Mouse (Mus musculus): ENCODE results near the gene Mecr. TPM values are rescaled to one million over a fixed set of nuclear protein-coding genes. Genes with fewer than 3 reads are reported as not detected.

The Mecr gene
- polyA plus RNA-seq, 1 experiment from 2014 or later = 49.7 TPM

DNA sequence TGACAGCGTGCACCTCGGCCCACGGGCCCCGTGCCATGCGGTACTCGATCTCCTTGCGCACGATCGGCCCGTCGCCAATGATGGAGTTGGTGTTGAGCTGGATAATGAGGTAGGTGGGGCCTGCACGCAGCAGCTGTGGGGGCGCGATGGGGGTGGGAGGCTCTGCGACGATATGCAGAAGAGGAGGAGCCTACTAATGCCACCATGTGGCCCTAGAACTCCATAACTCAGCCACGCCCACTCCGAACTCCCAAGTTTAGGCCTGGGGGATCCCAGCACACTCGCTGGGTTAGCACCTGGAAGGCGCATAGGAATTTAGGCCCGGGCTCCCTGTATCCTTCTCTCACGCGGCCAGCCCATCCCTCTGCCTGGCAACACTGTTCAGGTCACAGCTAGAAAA, 24.3 kb upstream of the Mecr start:
- H3K36me3 ChIP-seq = no peaks in the 10 kb centered on the region; the same call in 1 of the 2 replicates
- no peak overlapping the region for H3K4me2 ChIP-seq (replicated peaks)
- 64% methylated on average over 23 of the region's 23 CpGs for WGBS
- H3K4me3 ChIP-seq (replicated peaks) = no peak overlapping the region
- H3K9me3 ChIP-seq (replicated peaks) = no peaks in the 10 kb centered on the region
- no peak overlapping the region for H3K9ac ChIP-seq
- ATAC-seq (ENCODE audit: insufficient number of reproducible peaks, low FRiP score, low TSS enrichment, low read depth) = no peak
- H3K27ac ChIP-seq (replicated peaks) = no peak overlapping the region
- H3K27me3 ChIP-seq = no peaks in the 10 kb centered on the region
- peaks cover 13% of the 10 kb centered on the region for H3K4me1 ChIP-seq

DNA sequence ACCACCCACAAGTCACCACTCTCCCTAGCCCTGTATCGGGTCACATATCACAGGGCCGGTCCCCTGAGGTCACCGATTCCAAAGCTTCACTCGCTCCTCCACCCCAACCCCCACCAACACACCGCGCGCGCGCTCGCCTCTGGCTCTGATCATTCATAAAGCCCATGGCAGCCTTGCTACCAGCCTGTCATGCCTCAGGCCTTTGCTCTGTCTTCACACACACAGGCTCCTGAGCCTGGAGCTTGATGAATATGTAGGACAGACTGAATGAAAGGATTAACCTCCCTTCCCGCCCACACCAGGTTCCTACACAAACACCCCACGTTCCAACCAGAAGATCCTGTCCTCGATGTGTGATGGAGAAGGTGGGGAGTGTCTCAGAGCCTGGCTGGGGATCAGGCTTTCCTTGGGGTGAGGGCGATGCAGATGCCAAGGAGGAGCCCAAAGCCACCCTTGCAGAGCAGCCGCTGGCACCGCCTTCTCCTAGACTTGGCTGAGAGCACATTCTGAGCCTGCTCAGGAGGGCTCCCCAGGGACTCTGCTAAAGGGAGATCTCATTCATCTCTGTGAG, 22.0 kb upstream of the Mecr start:
- no peak overlapping the region for H3K4me3 ChIP-seq (replicated peaks)
- WGBS = 34% methylated on average over 16 of the region's 16 CpGs
- H3K4me2 ChIP-seq (replicated peaks) = no peak overlapping the region
- no peak overlapping the region for H3K27ac ChIP-seq (replicated peaks)
- ATAC-seq (ENCODE audit: insufficient number of reproducible peaks, low FRiP score, low TSS enrichment, low read depth) = 0 out of 2 replicates have a peak, but pooled peaks have one; percentile 45
- H3K9me3 ChIP-seq (replicated peaks) = no peaks in the 10 kb centered on the region
- H3K9ac ChIP-seq = no peak overlapping the region
- H3K36me3 ChIP-seq = no peaks in the 10 kb centered on the region; the same call in 1 of the 2 replicates
- H3K27me3 ChIP-seq = no peaks in the 10 kb centered on the region
- peaks cover 24% of the 10 kb centered on the region for H3K4me1 ChIP-seq

DNA sequence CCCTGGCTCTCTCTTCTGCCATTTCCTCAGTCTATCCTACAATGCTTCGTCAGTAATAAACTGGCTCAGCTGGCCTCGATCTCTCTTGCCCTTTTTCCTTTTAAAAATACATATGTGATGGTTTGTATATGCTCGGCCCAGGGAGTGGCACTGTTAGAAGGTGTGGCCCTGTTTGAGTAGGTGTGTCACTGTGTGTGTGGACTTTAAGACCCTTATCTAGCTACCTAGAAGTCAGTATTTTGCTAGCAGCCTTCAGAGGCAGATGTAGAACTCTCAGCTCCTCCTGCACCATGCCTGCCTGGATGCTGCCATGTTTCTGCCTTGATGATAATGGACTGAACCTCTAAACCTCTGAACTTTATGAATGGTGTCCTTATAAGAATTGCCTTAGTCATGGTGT, 20.7 kb upstream of the Mecr start:
- WGBS = 84% methylated on average over 3 of the region's 3 CpGs

DNA sequence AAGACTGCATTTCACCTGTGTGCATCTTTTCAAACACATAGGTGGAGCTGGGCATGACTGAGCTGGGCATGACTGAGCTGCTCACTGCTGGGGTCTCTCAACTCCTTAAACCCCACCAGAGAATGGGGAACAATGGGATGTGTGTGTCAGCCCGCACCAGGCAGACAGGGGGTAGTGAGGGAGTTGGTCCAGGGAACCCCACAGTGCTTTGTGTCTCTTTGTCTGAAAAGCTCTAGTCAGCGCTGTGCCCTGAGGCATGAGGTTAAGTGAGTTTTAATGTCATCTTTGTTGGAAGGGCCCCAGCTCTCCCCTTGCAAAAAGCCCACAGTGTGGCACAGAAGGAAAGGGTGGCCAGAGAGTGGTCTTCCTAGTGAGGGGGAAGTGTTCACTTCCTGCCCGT, 18.3 kb upstream of the Mecr start:
- no peaks in the 10 kb centered on the region for H3K9me3 ChIP-seq (replicated peaks)
- H3K4me1 ChIP-seq = peaks cover 46% of the 10 kb centered on the region
- no peaks in the 10 kb centered on the region; the same call in 1 of the 2 replicates for H3K36me3 ChIP-seq
- H3K4me3 ChIP-seq (replicated peaks) = no peak overlapping the region
- H3K27ac ChIP-seq (replicated peaks) = peak overlapping the region; percentile 63
- WGBS = 27% methylated on average over 3 of the region's 3 CpGs
- no peak overlapping the region for H3K4me2 ChIP-seq (replicated peaks)
- no peak overlapping the region for H3K9ac ChIP-seq
- ATAC-seq (ENCODE audit: insufficient number of reproducible peaks, low FRiP score, low TSS enrichment, low read depth) = no peak
- H3K27me3 ChIP-seq = no peaks in the 10 kb centered on the region

More for the DNA sequence above, 20.7 kb upstream of the Mecr start:
- Histone ChIP-seq H3K36me3 (no peaks in the 10 kb centered on the region; the same call in 1 of the 2 replicates), H3K27ac (replicated peaks) (no peak overlapping the region), H3K27me3 (no peaks in the 10 kb centered on the region), H3K9me3 (replicated peaks) (no peaks in the 10 kb centered on the region), H3K9ac (no peak overlapping the region), H3K4me3 (replicated peaks) (no peak overlapping the region), H3K4me1 (peaks cover 38% of the 10 kb centered on the region), H3K4me2 (replicated peaks) (no peak overlapping the region)
- no peak for ATAC-seq (ENCODE audit: insufficient number of reproducible peaks, low FRiP score, low TSS enrichment, low read depth)

DNA sequence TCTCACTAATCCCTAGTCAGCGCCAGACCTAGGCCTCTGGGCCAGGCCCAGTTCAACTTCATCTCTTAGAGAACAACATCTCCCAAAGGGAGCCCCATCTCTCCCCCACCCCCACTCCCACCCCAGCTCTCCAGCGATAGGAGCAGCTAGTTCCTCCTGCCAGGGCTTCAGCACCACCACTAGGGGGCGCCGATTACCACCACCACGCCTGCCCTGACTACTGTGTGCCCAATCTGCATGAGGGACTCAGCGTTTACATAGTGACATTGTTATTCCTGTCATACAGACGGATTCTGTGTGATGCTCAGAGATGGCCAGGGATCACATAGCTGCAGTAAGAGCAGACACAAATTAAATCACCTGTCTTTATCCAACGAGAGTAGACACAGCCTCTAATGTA, 17.4 kb upstream of the Mecr start:
- H3K27me3 ChIP-seq = no peaks in the 10 kb centered on the region
- no peaks in the 10 kb centered on the region for H3K9me3 ChIP-seq (replicated peaks)
- H3K4me2 ChIP-seq (replicated peaks) = no peak overlapping the region
- 35% methylated on average over 8 of the region's 8 CpGs for WGBS
- H3K36me3 ChIP-seq = no peaks in the 10 kb centered on the region; the same call in 1 of the 2 replicates
- ATAC-seq (ENCODE audit: insufficient number of reproducible peaks, low FRiP score, low TSS enrichment, low read depth) = no peak
- peak overlapping the region; percentile 76; the same call in 1 of the 2 replicates for H3K27ac ChIP-seq (replicated peaks)
- no peak overlapping the region for H3K9ac ChIP-seq
- H3K4me3 ChIP-seq (replicated peaks) = no peak overlapping the region
- H3K4me1 ChIP-seq = peaks cover 50% of the 10 kb centered on the region

DNA sequence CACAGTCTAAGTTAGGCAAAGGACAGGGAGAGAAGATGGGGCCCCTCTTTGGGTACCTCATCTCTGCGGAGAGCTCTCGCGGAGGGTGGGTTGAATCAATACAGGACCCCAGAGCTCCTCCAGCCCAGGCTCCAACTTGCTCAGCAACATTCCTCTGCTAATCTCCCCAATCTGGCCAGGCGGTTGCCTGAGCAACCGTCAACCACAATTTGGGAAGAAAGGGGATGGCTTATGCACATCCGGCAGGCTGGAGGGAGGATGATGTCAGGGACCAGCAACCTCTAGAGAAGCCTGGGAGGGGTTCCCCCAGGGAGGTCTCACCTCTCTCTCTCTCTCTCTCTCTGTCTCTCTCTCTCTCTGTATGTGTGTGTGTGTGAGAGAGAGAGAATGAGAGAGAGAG, 16.4 kb upstream of the Mecr start:
- Histone ChIP-seq H3K4me1 (peaks cover 49% of the 10 kb centered on the region), H3K27me3 (no peaks in the 10 kb centered on the region), H3K36me3 (no peaks in the 10 kb centered on the region; the same call in 1 of the 2 replicates), H3K9ac (no peak overlapping the region), H3K27ac (replicated peaks) (peak overlapping the region; percentile 76), H3K9me3 (replicated peaks) (no peaks in the 10 kb centered on the region), H3K4me3 (replicated peaks) (no peak overlapping the region), H3K4me2 (replicated peaks) (peak overlapping the region; percentile 31)
- ATAC-seq (ENCODE audit: insufficient number of reproducible peaks, low FRiP score, low TSS enrichment, low read depth) = peak; percentile 73
- WGBS = 5% methylated on average over 6 of the region's 6 CpGs

DNA sequence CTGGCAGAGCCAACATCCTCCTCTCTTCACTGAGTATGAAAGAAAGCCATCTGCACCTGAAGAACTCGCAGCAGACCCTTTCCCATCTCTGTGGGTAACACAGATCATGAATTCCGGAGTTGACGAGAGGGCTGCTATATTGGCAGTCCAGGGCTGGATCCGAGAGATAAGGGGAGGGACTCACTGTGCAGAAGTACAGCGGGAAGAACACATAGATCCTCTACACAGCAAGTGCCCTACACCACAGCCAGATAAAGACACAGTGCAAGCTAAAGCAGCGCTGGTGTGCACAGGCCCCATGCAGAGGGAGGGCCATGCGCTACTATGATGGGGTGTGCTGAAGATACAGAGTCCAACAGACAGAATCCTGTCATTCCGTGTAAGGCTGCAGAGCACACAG, 14.1 kb upstream of the Mecr start:
- H3K27me3 ChIP-seq = no peaks in the 10 kb centered on the region
- H3K27ac ChIP-seq (replicated peaks) = no peak overlapping the region
- H3K4me2 ChIP-seq (replicated peaks) = no peak overlapping the region
- H3K9me3 ChIP-seq (replicated peaks) = no peaks in the 10 kb centered on the region
- H3K36me3 ChIP-seq = no peaks in the 10 kb centered on the region
- H3K9ac ChIP-seq = no peak overlapping the region
- peaks cover 51% of the 10 kb centered on the region for H3K4me1 ChIP-seq
- H3K4me3 ChIP-seq (replicated peaks) = no peak overlapping the region
- no peak for ATAC-seq (ENCODE audit: insufficient number of reproducible peaks, low FRiP score, low TSS enrichment, low read depth)
- WGBS = 74% methylated on average over 8 of the region's 8 CpGs

DNA sequence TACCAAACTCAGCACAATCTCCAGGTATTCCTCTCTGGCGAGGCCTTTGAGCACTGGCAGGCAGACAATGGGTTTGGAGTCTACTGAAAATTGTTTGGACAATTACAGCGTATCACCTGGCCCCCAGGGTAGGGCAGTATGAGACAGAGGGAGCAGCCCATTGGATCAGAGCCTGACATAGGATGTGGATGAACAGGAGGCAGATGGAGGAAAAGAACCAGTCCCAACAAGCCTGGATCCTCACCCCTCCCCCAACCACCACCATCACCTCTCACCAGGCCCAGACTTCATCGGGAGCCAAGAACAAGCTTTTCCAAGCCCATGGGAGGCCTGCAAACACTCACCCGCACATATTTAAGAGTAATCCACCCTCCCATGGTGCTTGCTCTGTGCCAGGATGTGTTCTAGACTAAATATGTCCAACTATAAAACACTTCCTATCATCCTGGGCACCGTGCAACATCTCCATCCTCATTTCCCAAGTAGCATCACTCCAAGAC, 11.7 kb upstream of the Mecr start:
- Histone ChIP-seq H3K9ac (no peak overlapping the region), H3K36me3 (no peaks in the 10 kb centered on the region), H3K27ac (replicated peaks) (no peak overlapping the region), H3K4me3 (replicated peaks) (no peak overlapping the region), H3K4me1 (peaks cover 58% of the 10 kb centered on the region), H3K4me2 (replicated peaks) (no peak overlapping the region), H3K9me3 (replicated peaks) (no peaks in the 10 kb centered on the region), H3K27me3 (peaks cover 9% of the 10 kb centered on the region)
- ATAC-seq (ENCODE audit: insufficient number of reproducible peaks, low FRiP score, low TSS enrichment, low read depth) = no peak
- 53% methylated on average over 5 of the region's 5 CpGs for WGBS

DNA sequence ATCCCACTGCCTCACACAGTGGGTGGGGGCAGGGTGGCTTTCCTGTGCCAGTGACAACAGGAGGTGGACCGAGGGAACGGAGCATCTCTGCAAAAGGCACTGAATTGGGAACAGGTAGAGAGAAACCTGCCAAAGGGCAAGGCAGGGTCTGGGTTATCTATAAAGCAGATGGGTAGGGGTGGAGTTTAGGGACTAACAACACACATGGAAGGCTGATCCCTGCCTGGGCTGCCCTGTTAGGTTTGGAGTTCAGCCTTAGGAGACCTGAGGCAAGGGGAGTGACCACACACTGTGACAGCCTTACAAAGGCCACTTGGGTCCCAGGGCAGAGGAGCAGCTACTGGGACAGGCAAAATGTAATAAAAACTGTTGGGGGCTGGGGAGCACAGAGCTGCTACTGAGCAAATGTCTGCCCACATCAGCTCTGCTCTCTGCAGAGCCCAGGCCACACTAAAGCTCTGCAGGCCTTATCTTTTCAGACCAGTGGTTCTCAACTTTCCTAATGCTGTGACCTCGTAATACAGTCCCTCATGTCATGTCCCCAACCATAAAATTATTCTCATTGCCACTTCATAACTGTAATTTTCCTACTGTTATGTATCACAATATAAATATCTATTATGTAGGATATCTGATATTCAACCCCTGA, 10.4 kb upstream of the Mecr start:
- Histone ChIP-seq H3K4me2 (replicated peaks) (no peak overlapping the region), H3K9me3 (replicated peaks) (no peaks in the 10 kb centered on the region), H3K9ac (no peak overlapping the region), H3K36me3 (no peaks in the 10 kb centered on the region), H3K27me3 (peaks cover 9% of the 10 kb centered on the region), H3K4me1 (peaks cover 56% of the 10 kb centered on the region), H3K4me3 (replicated peaks) (no peak overlapping the region), H3K27ac (replicated peaks) (no peak overlapping the region)
- no peak for ATAC-seq (ENCODE audit: insufficient number of reproducible peaks, low FRiP score, low TSS enrichment, low read depth)
- 65% methylated on average over 3 of the region's 3 CpGs for WGBS

DNA sequence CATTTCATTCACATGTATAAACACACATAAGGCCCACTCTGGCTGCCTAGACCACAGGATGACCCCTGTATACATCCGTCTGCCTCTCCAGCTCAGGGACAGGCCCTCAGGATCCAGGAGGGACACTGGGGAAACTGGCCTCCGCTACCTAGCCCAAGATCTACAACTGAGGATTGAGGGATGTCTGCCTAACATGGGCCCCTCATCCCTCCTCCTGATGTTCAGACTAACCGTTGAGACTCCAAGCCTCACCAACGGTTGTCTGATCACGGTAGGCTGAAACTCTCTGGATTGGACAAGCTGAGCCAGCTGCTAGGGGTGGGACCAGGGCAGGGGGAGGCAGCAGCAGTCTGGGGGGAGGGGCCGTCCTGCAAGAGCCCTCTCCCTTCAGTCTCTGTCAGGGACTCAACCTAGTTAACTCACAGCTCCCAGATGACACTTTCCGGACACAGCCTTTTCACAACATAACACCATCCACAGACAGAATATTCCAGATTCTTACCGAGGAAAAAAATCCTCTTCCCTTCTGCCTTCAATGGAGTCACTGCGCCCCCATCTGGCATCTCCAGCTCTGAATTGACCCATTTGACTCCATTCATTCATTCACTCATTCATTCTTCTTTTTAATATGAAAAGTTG, 9.2 kb upstream of the Mecr start:
- H3K4me2 ChIP-seq (replicated peaks) = no peak overlapping the region; the same call in 1 of the 2 replicates
- H3K4me3 ChIP-seq (replicated peaks) = no peak overlapping the region
- H3K36me3 ChIP-seq = no peaks in the 10 kb centered on the region
- H3K9me3 ChIP-seq (replicated peaks) = no peaks in the 10 kb centered on the region
- H3K4me1 ChIP-seq = peaks cover 60% of the 10 kb centered on the region
- WGBS = 19% methylated on average over 9 of the region's 9 CpGs
- H3K27me3 ChIP-seq = peaks cover 9% of the 10 kb centered on the region
- ATAC-seq (ENCODE audit: insufficient number of reproducible peaks, low FRiP score, low TSS enrichment, low read depth) = 0 out of 2 replicates have a peak, but pooled peaks have one; percentile 21
- H3K9ac ChIP-seq = no peak overlapping the region
- no peak overlapping the region for H3K27ac ChIP-seq (replicated peaks)

DNA sequence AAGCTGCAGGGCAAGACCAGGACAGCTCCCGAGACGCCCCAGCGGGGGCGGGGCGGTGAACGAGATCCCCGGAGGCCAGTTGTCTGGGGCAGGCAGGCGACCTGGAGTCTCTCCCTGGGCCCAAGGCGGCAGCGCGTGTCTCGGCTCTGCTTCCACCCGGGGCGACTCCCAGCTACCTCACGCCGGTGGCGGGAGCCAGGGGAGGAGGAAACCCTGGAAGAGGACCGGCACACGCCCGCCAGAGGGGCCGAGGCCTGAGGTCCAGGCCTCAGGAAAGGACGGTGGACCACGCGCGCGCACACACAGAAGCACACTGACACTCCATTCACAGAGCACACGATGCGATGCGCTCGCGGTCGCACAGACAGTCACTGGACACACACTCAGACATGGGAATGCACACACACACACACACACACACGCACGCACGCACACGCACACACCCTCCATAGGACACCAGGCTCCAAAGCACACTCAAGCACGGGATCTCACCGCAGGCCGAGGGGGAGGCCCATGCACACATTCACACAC, 6.9 kb upstream of the Mecr start:
- 0 out of 2 replicates have a peak overlapping the region, but pooled peaks have one; percentile 34 for H3K27ac ChIP-seq (replicated peaks)
- WGBS = 1% methylated on average over 39 of the region's 39 CpGs
- no peak for ATAC-seq (ENCODE audit: insufficient number of reproducible peaks, low FRiP score, low TSS enrichment, low read depth)

More for the DNA sequence above, 6.9 kb upstream of the Mecr start:
- Histone ChIP-seq H3K9me3 (replicated peaks) (no peaks in the 10 kb centered on the region), H3K9ac (peak overlapping the region; percentile 74; the same call in 1 of the 2 replicates), H3K4me1 (peaks cover 46% of the 10 kb centered on the region), H3K27me3 (peaks cover 15% of the 10 kb centered on the region), H3K4me3 (replicated peaks) (peak overlapping the region; percentile 63), H3K4me2 (replicated peaks) (peak overlapping the region; percentile 94), H3K36me3 (no peaks in the 10 kb centered on the region)
